Mouse (Mus musculus): ENCODE data around the gene Fam189b. TPM values are rescaled to one million over a fixed set of nuclear protein-coding genes. Genes with fewer than 3 reads are reported as not detected.

Gene Fam189b
- polyA plus RNA-seq, 1 experiment = 27.4 TPM

DNA sequence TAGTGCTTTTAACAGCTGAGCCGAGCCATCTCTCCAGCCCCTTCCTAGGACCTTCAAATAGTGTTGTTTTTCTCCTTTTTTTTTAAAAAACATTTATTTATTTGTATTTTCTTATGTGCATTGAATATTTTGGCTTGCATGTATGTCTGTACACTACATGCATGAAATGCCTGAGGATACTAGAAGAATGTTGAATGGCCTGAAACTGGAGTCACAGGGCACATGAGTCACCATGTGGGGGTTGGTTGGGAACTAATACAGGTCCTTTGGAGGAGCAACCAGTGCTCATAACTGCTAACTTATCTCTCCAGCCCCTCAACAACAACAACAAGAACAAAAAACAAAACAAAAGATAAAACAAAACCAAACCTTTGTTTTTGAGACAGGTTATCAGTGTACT, 19.8 kb upstream of the Fam189b start:
- Histone ChIP-seq H3K79me2 (ENCODE audit: control insufficient read depth, insufficient read depth) (peaks cover 32% of the 10 kb centered on the region), H3K27me3 (ENCODE audit: control insufficient read depth, insufficient read depth, insufficient read length) (peaks cover 6% of the 10 kb centered on the region), H3K4me3 (ENCODE audit: insufficient read depth, poor library complexity, severe bottlenecking) (no peak overlapping the region), H3K79me3 (ENCODE audit: low read depth) (peaks cover 20% of the 10 kb centered on the region), H3K36me3 (ENCODE audit: control insufficient read depth, insufficient read depth) (peaks cover 18% of the 10 kb centered on the region), H3ac (ENCODE audit: control insufficient read depth, insufficient read length, low read depth) (no peak overlapping the region)
- TF ChIP-seq MAX (IDR thresholded peaks at IDR 0.05) (peak; percentile 38), USF1 (IDR thresholded peaks at IDR 0.05; ENCODE audit: low read depth) (peak; percentile 96), FOSL1 (IDR thresholded peaks at IDR 0.05; ENCODE audit: insufficient read depth, low read length, poor library complexity, severe bottlenecking) (peak; percentile 9), MYOD1 (IDR thresholded peaks at IDR 0.05; ENCODE audit: control insufficient read depth, insufficient read length, low read depth) (no peak)

DNA sequence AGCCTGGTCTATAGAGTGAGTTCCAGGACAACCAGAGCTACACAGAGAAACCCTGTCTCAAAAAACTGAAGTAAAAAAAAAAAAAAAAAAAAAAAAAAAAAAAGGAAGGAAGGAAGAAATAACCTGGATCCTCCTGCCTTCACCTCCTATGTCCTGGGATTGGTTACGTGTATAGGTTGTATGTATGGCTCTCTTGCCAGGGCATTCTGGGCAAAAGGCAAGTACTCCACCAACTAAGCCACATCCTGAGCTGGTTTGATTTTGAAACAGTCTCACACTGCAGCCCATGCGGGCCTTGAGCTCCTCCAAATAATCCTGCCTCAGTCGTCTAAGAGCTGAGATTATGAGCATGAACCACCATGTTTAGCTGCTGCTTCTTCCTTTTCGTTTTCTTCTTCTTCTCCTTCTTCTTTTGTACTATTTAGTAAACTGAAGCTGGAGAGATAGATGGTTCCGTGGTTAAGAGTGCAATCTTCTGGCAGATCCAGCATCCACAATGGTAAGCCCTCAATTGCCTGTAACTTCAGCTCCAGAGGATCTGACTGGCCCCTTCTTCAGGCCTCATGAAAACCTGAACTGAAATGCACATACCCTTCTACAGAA, 19.2 kb upstream of the Fam189b start:
- Histone ChIP-seq H3K79me3 (ENCODE audit: low read depth) (peaks cover 20% of the 10 kb centered on the region), H3ac (ENCODE audit: control insufficient read depth, insufficient read length, low read depth) (no peak overlapping the region), H3K79me2 (ENCODE audit: control insufficient read depth, insufficient read depth) (peaks cover 37% of the 10 kb centered on the region), H3K36me3 (ENCODE audit: control insufficient read depth, insufficient read depth) (peaks cover 24% of the 10 kb centered on the region), H3K27me3 (ENCODE audit: control insufficient read depth, insufficient read depth, insufficient read length) (no peaks in the 10 kb centered on the region), H3K4me3 (ENCODE audit: insufficient read depth, poor library complexity, severe bottlenecking) (peak overlapping the region; percentile 60)
- no peak for TF ChIP-seq MYOD1 (IDR thresholded peaks at IDR 0.05; ENCODE audit: control insufficient read depth, insufficient read length, low read depth)
- TF ChIP-seq CTCF (IDR thresholded peaks at IDR 0.05; ENCODE audit: control insufficient read depth, insufficient read depth, insufficient read length) = no peak
- TF ChIP-seq MAX (IDR thresholded peaks at IDR 0.05) = no peak
- TF ChIP-seq USF1 (IDR thresholded peaks at IDR 0.05; ENCODE audit: low read depth) = no peak
- no peak for TF ChIP-seq MYOG (IDR thresholded peaks at IDR 0.05; ENCODE audit: control insufficient read depth, extremely low read depth, insufficient read length)
- no peak for TF ChIP-seq FOSL1 (IDR thresholded peaks at IDR 0.05; ENCODE audit: insufficient read depth, low read length, poor library complexity, severe bottlenecking)
- TF ChIP-seq CEBPB (IDR thresholded peaks at IDR 0.05; ENCODE audit: low read depth) = no peak

DNA sequence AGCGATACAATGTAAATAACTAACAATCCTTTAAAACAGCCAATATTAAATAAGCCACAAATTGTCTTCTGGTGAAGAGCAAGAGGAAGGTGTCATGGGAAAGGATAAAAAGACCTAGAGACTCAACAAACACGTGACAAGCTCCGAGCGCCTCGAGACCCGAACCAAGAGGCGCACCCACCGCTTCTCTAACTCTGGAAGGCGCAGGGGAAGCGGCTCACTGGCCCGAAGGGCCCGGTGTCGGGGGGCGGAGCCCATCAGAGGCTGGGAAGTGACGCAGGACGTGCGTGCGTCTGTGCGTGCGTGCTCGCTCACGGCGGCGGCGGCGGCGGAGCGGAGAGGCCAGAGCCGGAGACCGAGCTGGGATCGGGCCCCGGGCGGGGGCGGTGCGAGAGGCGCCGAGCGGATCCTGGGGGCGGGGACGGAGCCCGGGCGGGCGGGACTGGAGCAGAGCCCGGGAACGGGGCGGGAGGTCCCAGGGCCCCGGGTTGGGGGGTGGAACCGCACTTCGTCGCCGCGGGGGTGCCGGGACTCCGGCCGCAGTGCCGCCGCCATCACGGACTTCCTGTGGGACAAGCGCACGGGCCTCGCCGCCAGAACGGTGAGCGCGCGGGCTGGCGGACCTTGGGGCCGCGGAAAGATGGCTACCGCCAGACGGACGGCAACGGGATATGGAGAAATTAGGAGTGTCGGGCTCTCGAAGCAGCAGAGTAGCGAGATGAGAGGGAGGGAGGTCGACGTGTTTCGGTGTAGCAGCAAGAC, 18.3 kb upstream of the Fam189b start, which contains the start of gene Clk2:
Clk2 (plus strand) TSS at position 290 of the 762 bp plus-strand sequence.
- Histone ChIP-seq H3K36me3 (ENCODE audit: control insufficient read depth, insufficient read depth) (peaks cover 33% of the 10 kb centered on the region), H3K79me2 (ENCODE audit: control insufficient read depth, insufficient read depth) (peaks cover 37% of the 10 kb centered on the region), H3K4me3 (ENCODE audit: insufficient read depth, poor library complexity, severe bottlenecking) (peak within 1 kb of the TSS; percentile 60), H3K79me3 (ENCODE audit: low read depth) (peaks cover 20% of the 10 kb centered on the region), H3ac (ENCODE audit: control insufficient read depth, insufficient read length, low read depth) (peak within 1 kb of the TSS; percentile 89), H3K27me3 (ENCODE audit: control insufficient read depth, insufficient read depth, insufficient read length) (no peaks in the 10 kb centered on the region)
- TF ChIP-seq USF1 (IDR thresholded peaks at IDR 0.05; ENCODE audit: low read depth) (peak; percentile 45), CEBPB (IDR thresholded peaks at IDR 0.05; ENCODE audit: low read depth) (no peak), FOSL1 (IDR thresholded peaks at IDR 0.05; ENCODE audit: insufficient read depth, low read length, poor library complexity, severe bottlenecking) (no peak), MYOD1 (IDR thresholded peaks at IDR 0.05; ENCODE audit: control insufficient read depth, insufficient read length, low read depth) (no peak), MAX (IDR thresholded peaks at IDR 0.05) (no peak), MYOG (IDR thresholded peaks at IDR 0.05; ENCODE audit: control insufficient read depth, extremely low read depth, insufficient read length) (no peak), CTCF (IDR thresholded peaks at IDR 0.05; ENCODE audit: control insufficient read depth, insufficient read depth, insufficient read length) (no peak)

DNA sequence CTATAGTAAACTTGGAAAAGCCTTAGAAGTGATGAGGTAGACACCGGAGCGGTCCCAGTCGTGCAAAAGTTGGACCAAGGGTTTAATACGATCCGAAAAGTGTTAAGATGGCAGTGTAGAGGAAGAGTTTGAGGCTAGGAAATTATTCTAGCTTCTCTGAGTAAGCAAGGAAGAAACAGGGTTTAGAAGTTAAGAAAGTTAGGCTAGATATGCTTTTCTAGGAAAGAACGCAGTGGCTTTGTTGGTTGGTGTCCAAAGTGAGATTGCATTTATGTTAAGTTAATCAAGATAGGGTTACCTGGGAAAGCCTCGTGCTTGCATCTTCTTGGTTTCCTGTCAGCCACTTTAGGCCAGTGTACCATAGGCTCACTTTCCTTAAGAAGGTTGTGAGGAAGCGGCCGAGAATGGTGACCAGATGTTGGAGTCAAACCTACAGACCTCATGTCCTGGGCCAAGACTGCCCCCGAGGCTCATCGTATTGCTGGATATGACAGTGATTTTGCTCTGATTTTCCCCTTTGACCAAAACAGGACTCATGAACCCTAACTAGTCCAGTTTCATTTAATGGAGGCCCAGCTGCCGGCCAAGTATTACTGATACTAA, 17.6 kb upstream of the Fam189b start:
- Histone ChIP-seq H3K79me2 (ENCODE audit: control insufficient read depth, insufficient read depth) (peaks cover 37% of the 10 kb centered on the region), H3K79me3 (ENCODE audit: low read depth) (peaks cover 20% of the 10 kb centered on the region), H3K36me3 (ENCODE audit: control insufficient read depth, insufficient read depth) (peaks cover 40% of the 10 kb centered on the region), H3ac (ENCODE audit: control insufficient read depth, insufficient read length, low read depth) (peak overlapping the region; percentile 89), H3K27me3 (ENCODE audit: control insufficient read depth, insufficient read depth, insufficient read length) (no peaks in the 10 kb centered on the region), H3K4me3 (ENCODE audit: insufficient read depth, poor library complexity, severe bottlenecking) (peak overlapping the region; percentile 60)
- TF ChIP-seq MAX (IDR thresholded peaks at IDR 0.05) (no peak), FOSL1 (IDR thresholded peaks at IDR 0.05; ENCODE audit: insufficient read depth, low read length, poor library complexity, severe bottlenecking) (no peak)

DNA sequence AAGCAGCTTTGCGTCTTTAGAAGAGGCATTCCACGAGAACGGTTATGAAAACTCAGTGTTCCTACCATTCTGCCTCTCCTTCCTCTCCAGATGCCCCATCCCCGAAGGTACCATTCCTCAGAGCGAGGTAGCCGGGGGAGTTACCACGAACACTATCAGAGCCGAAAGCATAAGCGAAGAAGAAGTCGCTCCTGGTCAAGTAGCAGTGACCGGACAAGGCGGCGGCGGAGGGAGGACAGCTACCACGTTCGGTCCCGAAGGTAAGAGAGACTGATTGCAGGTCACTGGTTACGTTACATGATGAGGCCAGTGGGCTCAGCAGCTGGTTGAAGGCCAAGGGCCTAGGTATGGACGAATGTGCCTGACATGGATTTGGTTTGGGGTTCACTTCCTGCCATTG, 16.0 kb upstream of the Fam189b start:
- Histone ChIP-seq H3ac (ENCODE audit: control insufficient read depth, insufficient read length, low read depth) (no peak overlapping the region), H3K36me3 (ENCODE audit: control insufficient read depth, insufficient read depth) (peaks cover 55% of the 10 kb centered on the region), H3K79me3 (ENCODE audit: low read depth) (peaks cover 20% of the 10 kb centered on the region), H3K79me2 (ENCODE audit: control insufficient read depth, insufficient read depth) (peaks cover 37% of the 10 kb centered on the region), H3K27me3 (ENCODE audit: control insufficient read depth, insufficient read depth, insufficient read length) (no peaks in the 10 kb centered on the region), H3K4me3 (ENCODE audit: insufficient read depth, poor library complexity, severe bottlenecking) (no peak overlapping the region)
- TF ChIP-seq CTCF (IDR thresholded peaks at IDR 0.05; ENCODE audit: control insufficient read depth, insufficient read depth, insufficient read length) = no peak
- no peak for TF ChIP-seq MAX (IDR thresholded peaks at IDR 0.05)
- no peak for TF ChIP-seq MYOG (IDR thresholded peaks at IDR 0.05; ENCODE audit: control insufficient read depth, extremely low read depth, insufficient read length)
- TF ChIP-seq CEBPB (IDR thresholded peaks at IDR 0.05; ENCODE audit: low read depth) = no peak
- no peak for TF ChIP-seq USF1 (IDR thresholded peaks at IDR 0.05; ENCODE audit: low read depth)
- TF ChIP-seq FOSL1 (IDR thresholded peaks at IDR 0.05; ENCODE audit: insufficient read depth, low read length, poor library complexity, severe bottlenecking) = no peak
- TF ChIP-seq MYOD1 (IDR thresholded peaks at IDR 0.05; ENCODE audit: control insufficient read depth, insufficient read length, low read depth) = no peak
